Mouse (Mus musculus) ovary, postnatal 14 days (tissue): Measurements from ENCODE around the gene Gna12.

Experiments
- DNase-seq: peaks from one replicate; pipeline ENCODE4 v3.0.0; 2022; ENCODE audit warnings: low spot score

The Gna12 gene

GRCm38 (mm10) chr5:140830314-140831063 lies at the start of gene Gna12:
TSS of gene Gna12 (minus strand) at chr5:140830431.
- peak; percentile 91 for DNase-seq

GRCm38 (mm10) chr5:140878644-140879043 lies 48.4 kb upstream of the Gna12 start:
- no peak for DNase-seq

- DNase-seq: no peak
Observed at GRCm38 (mm10) chr5:140873736-140874307, 43.6 kb upstream of the Gna12 start.

- DNase-seq: no peak
Observed at GRCm38 (mm10) chr5:140873039-140873551, 42.9 kb upstream of the Gna12 start.

- no peak for DNase-seq
Observed at GRCm38 (mm10) chr5:140872532-140873038, 42.4 kb upstream of the Gna12 start.

- DNase-seq: no peak
Observed at GRCm38 (mm10) chr5:140871241-140871640, 41.0 kb upstream of the Gna12 start.

- DNase-seq: peak; percentile 44
Observed at GRCm38 (mm10) chr5:140869034-140869433, 38.8 kb upstream of the Gna12 start.

GRCm38 (mm10) chr5:140859730-140860129 lies 29.5 kb upstream of the Gna12 start:
- DNase-seq: no peak

GRCm38 (mm10) chr5:140858335-140858734 lies 28.1 kb upstream of the Gna12 start:
- no peak for DNase-seq

- DNase-seq: no peak
Observed at GRCm38 (mm10) chr5:140857432-140858154, 27.4 kb upstream of the Gna12 start.

GRCm38 (mm10) chr5:140855909-140856530 lies 25.8 kb upstream of the Gna12 start:
- no peak for DNase-seq

GRCm38 (mm10) chr5:140854700-140855099 lies 24.5 kb upstream of the Gna12 start:
- DNase-seq: no peak

GRCm38 (mm10) chr5:140853723-140854122 lies 23.5 kb upstream of the Gna12 start:
- DNase-seq: no peak

GRCm38 (mm10) chr5:140852435-140852996 lies 22.3 kb upstream of the Gna12 start:
- no peak for DNase-seq

GRCm38 (mm10) chr5:140847300-140847729 lies 17.1 kb upstream of the Gna12 start:
- DNase-seq: peak; percentile 36

GRCm38 (mm10) chr5:140841942-140842341 lies 11.7 kb upstream of the Gna12 start:
- no peak for DNase-seq

GRCm38 (mm10) chr5:140831064-140831431 lies 817 bp upstream of the Gna12 start:
- no peak for DNase-seq

GRCm38 (mm10) chr5:140829911-140830294 lies 328 bp downstream of the Gna12 start:
- DNase-seq: no peak

- no peak for DNase-seq
Observed at GRCm38 (mm10) chr5:140829081-140829910, 935 bp downstream of the Gna12 start.

GRCm38 (mm10) chr5:140828363-140828762 lies 1.9 kb downstream of the Gna12 start:
- no peak for DNase-seq

GRCm38 (mm10) chr5:140827896-140828295 lies 2.3 kb downstream of the Gna12 start:
- DNase-seq: peak; percentile 41
